Mouse (Mus musculus): ENCODE data around the gene Dnajc25. TPM values are rescaled to one million over a fixed set of nuclear protein-coding genes. Genes with fewer than 3 reads are reported as not detected.

Dnajc25 gene
- total and polyA plus RNA-seq, 2 experiments from 2014 or later, result 5.7 to 8.5 TPM

GRCm38 (mm10) chr4:59057929-59058328, 63.1 kb downstream of the Dnajc25 start:
- WGBS, result 94% methylated on average over 3 of the region's 3 CpGs
- H3K9ac ChIP-seq, result no peak overlapping the region
- no peaks in the 10 kb centered on the region for H3K4me1 ChIP-seq (ENCODE audit: insufficient read depth)
- no peaks in the 10 kb centered on the region for H3K27me3 ChIP-seq (ENCODE audit: insufficient read depth, low read length)
- no peaks in the 10 kb centered on the region for H3K36me3 ChIP-seq (ENCODE audit: insufficient read depth)
- H3K9me3 ChIP-seq (ENCODE audit: low read length), result no peaks in the 10 kb centered on the region
- no peak overlapping the region for H3K4me2 ChIP-seq (ENCODE audit: low read depth)
- ATAC-seq (no peak), DNase-seq (no peak)
- no peak for TF ChIP-seq CTCF (IDR thresholded peaks at IDR 0.05; ENCODE audit: low read depth)
- H3K27ac ChIP-seq (ENCODE audit: low read depth, low read length), result no peak overlapping the region
- no peak overlapping the region for H3K4me3 ChIP-seq (ENCODE audit: low read depth, low read length)

GRCm38 (mm10) chr4:59062526-59062925, 67.7 kb downstream of the Dnajc25 start:
- H3K27ac ChIP-seq (ENCODE audit: low read depth, low read length), result no peak overlapping the region
- H3K27me3 ChIP-seq (ENCODE audit: insufficient read depth, low read length), result no peaks in the 10 kb centered on the region
- no peaks in the 10 kb centered on the region for H3K36me3 ChIP-seq (ENCODE audit: insufficient read depth)
- 73% methylated on average over 12 of the region's 12 CpGs for WGBS
- H3K9ac ChIP-seq, result no peak overlapping the region
- no peak for TF ChIP-seq CTCF (IDR thresholded peaks at IDR 0.05; ENCODE audit: low read depth)
- no peaks in the 10 kb centered on the region for H3K9me3 ChIP-seq (ENCODE audit: low read length)
- no peak for DNase-seq
- ATAC-seq, result no peak
- no peak overlapping the region for H3K4me2 ChIP-seq (ENCODE audit: low read depth)
- H3K4me3 ChIP-seq (ENCODE audit: low read depth, low read length), result no peak overlapping the region
- no peaks in the 10 kb centered on the region for H3K4me1 ChIP-seq (ENCODE audit: insufficient read depth)

GRCm38 (mm10) chr4:59069276-59069675, 74.4 kb downstream of the Dnajc25 start:
- Histone ChIP-seq H3K27ac (ENCODE audit: low read depth, low read length) (no peak overlapping the region), H3K4me1 (ENCODE audit: insufficient read depth) (no peaks in the 10 kb centered on the region), H3K4me2 (ENCODE audit: low read depth) (no peak overlapping the region), H3K4me3 (ENCODE audit: low read depth, low read length) (no peak overlapping the region), H3K27me3 (ENCODE audit: insufficient read depth, low read length) (no peaks in the 10 kb centered on the region), H3K9me3 (ENCODE audit: low read length) (no peaks in the 10 kb centered on the region), H3K36me3 (ENCODE audit: insufficient read depth) (no peaks in the 10 kb centered on the region), H3K9ac (no peak overlapping the region)
- 42% methylated on average over 3 of the region's 3 CpGs for whole genome bisulfite sequencing
- no peak for DNase-seq
- no peak for ATAC-seq
- TF ChIP-seq CTCF (IDR thresholded peaks at IDR 0.05; ENCODE audit: low read depth), result no peak

Other genes starting within 250 kb of the Dnajc25 start
- gene Olfr267, start 207.3 kb upstream of the Dnajc25 start, total RNA-seq (2014; rRNA removed), result 0.08 and 1.5 TPM in 2 replicates
- 0.04 TPM in 1 of 2 replicates, not detected in the other for gene Olfr267, start 207.3 kb upstream of the Dnajc25 start, polyA plus RNA-seq (2015; fragmentation: Nextera tagmentation; extraction: Ambion mirVana)
- 64.5 and 81.6 TPM in 2 replicates for gene Ecpas, start 82.3 kb upstream of the Dnajc25 start, total RNA-seq (2014; rRNA removed)
- gene Ecpas, start 82.3 kb upstream of the Dnajc25 start, polyA plus RNA-seq (2015; fragmentation: Nextera tagmentation; extraction: Ambion mirVana), result 19.5 and 22.5 TPM in 2 replicates
- 3.7 and 5.6 TPM in 2 replicates for gene Zkscan16, start 51.4 kb upstream of the Dnajc25 start, total RNA-seq (2014; rRNA removed)
- gene Zkscan16, start 51.4 kb upstream of the Dnajc25 start, polyA plus RNA-seq (2015; fragmentation: Nextera tagmentation; extraction: Ambion mirVana), result 0.44 and 1.5 TPM in 2 replicates
- gene Ptgr1, start 7.9 kb upstream of the Dnajc25 start, total RNA-seq (2014; rRNA removed), result 2.0 and 2.8 TPM in 2 replicates
- gene Ptgr1, start 7.9 kb upstream of the Dnajc25 start, polyA plus RNA-seq (2015; fragmentation: Nextera tagmentation; extraction: Ambion mirVana), result 3.2 and 3.8 TPM in 2 replicates
- not detected in 2 replicates for gene Gm20503, start 8.1 kb downstream of the Dnajc25 start, total RNA-seq (2014; rRNA removed)
- gene Gm20503, start 8.1 kb downstream of the Dnajc25 start, polyA plus RNA-seq (2015; fragmentation: Nextera tagmentation; extraction: Ambion mirVana), result 8.6 and 11.8 TPM in 2 replicates
- 158 and 219 TPM in 2 replicates for gene Gng10, start 40.0 kb downstream of the Dnajc25 start, total RNA-seq (2014; rRNA removed)
- 315 and 342 TPM in 2 replicates for gene Gng10, start 40.0 kb downstream of the Dnajc25 start, polyA plus RNA-seq (2015; fragmentation: Nextera tagmentation; extraction: Ambion mirVana)
- not detected in 2 replicates for gene AI481877, start 143.9 kb downstream of the Dnajc25 start, total RNA-seq (2014; rRNA removed)
- not detected in 2 replicates for gene AI481877, start 143.9 kb downstream of the Dnajc25 start, polyA plus RNA-seq (2015; fragmentation: Nextera tagmentation; extraction: Ambion mirVana)
- gene Ugcg, start 194.2 kb downstream of the Dnajc25 start, total RNA-seq (2014; rRNA removed), result 52.7 and 66.4 TPM in 2 replicates
- gene Ugcg, start 194.2 kb downstream of the Dnajc25 start, polyA plus RNA-seq (2015; fragmentation: Nextera tagmentation; extraction: Ambion mirVana), result 12.9 and 18.5 TPM in 2 replicates